Mouse (Mus musculus): ENCODE measurements around the gene Nr3c2.

DNA sequence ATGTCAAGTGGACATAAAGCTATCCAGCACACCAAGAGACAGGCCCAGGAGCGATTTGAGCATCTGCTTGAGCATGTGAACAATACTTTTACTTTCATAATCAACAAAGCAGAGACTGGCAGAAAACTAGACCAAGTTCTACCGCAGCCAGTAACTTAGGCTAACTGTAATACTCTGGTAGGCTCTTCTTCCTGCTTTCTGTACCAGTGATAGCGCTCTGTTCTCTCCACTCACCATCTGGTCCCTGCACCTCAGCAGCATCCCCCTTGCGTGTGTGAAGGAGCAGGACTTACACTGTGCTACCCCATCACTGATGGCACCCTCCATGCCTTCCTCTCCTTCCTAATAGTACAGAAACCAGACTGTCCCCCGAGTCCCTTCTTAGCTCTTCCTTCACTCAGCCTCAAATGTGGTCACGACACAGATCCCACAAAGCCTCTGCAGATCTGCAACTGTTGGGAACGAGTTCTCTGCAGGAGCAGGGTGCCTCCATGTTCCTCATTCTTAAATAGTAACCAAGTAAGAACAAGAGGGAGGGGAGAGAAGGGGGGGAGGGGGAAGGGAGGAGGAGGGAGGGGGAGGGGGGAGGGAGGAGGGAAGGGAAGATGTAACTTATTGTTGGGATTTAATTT lies 383.5 kb downstream of the Nr3c2 start:
- no peak for TF ChIP-seq CTCF (IDR thresholded peaks at IDR 0.05; ENCODE audit: extremely low read depth, insufficient read depth, insufficient read length, insufficient replicate concordance)
- TF ChIP-seq POLR2A (IDR thresholded peaks at IDR 0.05; ENCODE audit: low read depth, low read length), result no peak

Data from spleen, adult 2 months (tissue).